In the genomic region with DNA sequence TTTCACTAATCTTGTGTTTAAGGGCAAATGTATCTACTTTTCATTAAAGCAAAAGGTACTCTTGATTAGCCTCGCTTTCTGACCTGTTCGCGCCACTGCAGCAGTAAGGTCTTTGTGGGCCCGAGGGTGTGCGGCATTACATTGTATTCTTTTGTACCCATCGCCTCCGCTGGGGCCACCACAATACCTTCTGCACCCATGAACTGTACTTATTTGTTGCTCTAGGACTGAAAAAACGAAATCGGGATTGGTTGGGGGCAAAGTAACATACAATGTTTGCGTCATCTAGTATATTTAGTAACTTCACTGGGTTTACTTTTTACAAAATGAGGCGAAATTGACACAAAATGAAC, we compare ENCODE assay signal across 8 mouse cellular contexts. TPM values are rescaled to one million over a fixed set of nuclear protein-coding genes. Genes with fewer than 3 reads are reported as not detected.
DNase-seq lines count a peak whose midpoint lies in the region; ATAC-seq and TF ChIP-seq lines count a peak whose summit lies in the region.

No protein-coding gene starts in this region.

- WGBS in embryonic facial prominence, embryonic 11.5 days = 6% methylated on average over 11 of the region's 11 CpGs
- WGBS in intestine, embryonic 14.5 days = 5% methylated on average over 11 of the region's 11 CpGs

- no peaks in the 10 kb centered on the region for H3K79me2 ChIP-seq in CH12.LX (replicated peaks; ENCODE audit: control insufficient read depth, extremely low read depth, insufficient read depth, poor library complexity, severe bottlenecking)

- TF ChIP-seq EP300 in CH12.LX (IDR thresholded peaks at IDR 0.05; ENCODE audit: low read length) = no peak

- in situ Hi-C loops in CH12.LX (cut with MboI; ENCODE audit: low pct_ligation_motif_present, low pct_unique_long_range_greater_than_20kb, low sequenced_read_pairs) = no loop called here

- no peak overlapping the region for H3K27ac ChIP-seq in CH12.LX (ENCODE audit: insufficient read depth, low read depth)
- H3K27ac ChIP-seq in embryonic facial prominence, embryonic 11.5 days (replicated peaks; ENCODE audit: low read depth, low read length) = peak overlapping the region; percentile 98
- H3K27ac ChIP-seq in intestine, embryonic 14.5 days (ENCODE audit: low read depth) = peak overlapping the region; percentile 100

- peaks cover 0 to 6% of the 10 kb centered on the region in 2 experiments for H3K36me3 ChIP-seq in CH12.LX (replicated peaks in 1 of 2; ENCODE audit: control insufficient read depth in 1 of 2, insufficient read depth in 1 of 2, low read length in 1 of 2)
- H3K36me3 ChIP-seq in embryonic facial prominence, embryonic 11.5 days (replicated peaks; ENCODE audit: control insufficient read depth, insufficient read depth, low read depth, low read length) = no peaks in the 10 kb centered on the region
- no peaks in the 10 kb centered on the region for H3K36me3 ChIP-seq in intestine, embryonic 14.5 days (ENCODE audit: control insufficient read depth, insufficient read depth, low read length)

- H3K4me3 ChIP-seq in CH12.LX (replicated peaks in 1 of 3; ENCODE audit: low read depth in 2 of 3, low read length in 2 of 3, poor library complexity in 1 of 3) = peak overlapping the region; percentile 79 to 86 (median 82)
- peak overlapping the region; percentile 83 for H3K4me3 ChIP-seq in embryonic facial prominence, embryonic 11.5 days (ENCODE audit: low read depth, low read length)
- H3K4me3 ChIP-seq in intestine, embryonic 14.5 days (ENCODE audit: low read depth, low read length) = peak overlapping the region; percentile 79

- peak overlapping the region; percentile 75 for H3K9ac ChIP-seq in CH12.LX (ENCODE audit: insufficient read depth, low read depth)
- H3K9ac ChIP-seq in embryonic facial prominence, embryonic 11.5 days (replicated peaks; ENCODE audit: low read length) = peak overlapping the region; percentile 98
- peak overlapping the region; percentile 96 for H3K9ac ChIP-seq in intestine, embryonic 14.5 days (ENCODE audit: low read length)

- peak; percentile 35 to 74 for DNase-seq in adrenal gland, adult (ENCODE audit: inconsistent age in 2 of 2, low spot score in 1 of 2)
- no peak for DNase-seq in adrenal gland, adult 18-20 months (ENCODE audit: low spot score in 2 of 2)
- DNase-seq in CH12.LX (ENCODE audit: extremely low read depth) = no peak
- DNase-seq in embryonic facial prominence, embryonic 11.5 days (ENCODE audit: low spot score) = peak; percentile 59
- peak; percentile 69 for DNase-seq in intestine, embryonic 14.5 days (ENCODE audit: low spot score)
- peak; percentile 19 for DNase-seq in lung, postnatal 10 days
- DNase-seq in spleen, postnatal 10 days (ENCODE audit: low spot score in 2 of 2) = peak; percentile 41 to 51
- DNase-seq in left cerebral cortex, adult 8-10 months (ENCODE audit: low spot score in 2 of 2) = no peak

- no peak for TF ChIP-seq RAD21 in CH12.LX (IDR thresholded peaks at IDR 0.05; ENCODE audit: low read depth, low read length)

- H3K9me3 ChIP-seq in CH12.LX (replicated peaks; ENCODE audit: low read length) = no peaks in the 10 kb centered on the region
- no peaks in the 10 kb centered on the region for H3K9me3 ChIP-seq in embryonic facial prominence, embryonic 11.5 days (replicated peaks; ENCODE audit: control insufficient read depth, low read length)
- no peaks in the 10 kb centered on the region for H3K9me3 ChIP-seq in intestine, embryonic 14.5 days (ENCODE audit: control insufficient read depth, low read length)

- peaks cover under 1 to 34% of the 10 kb centered on the region in 2 experiments; a peak in 2 of 4 replicates for H3K4me1 ChIP-seq in CH12.LX (ENCODE audit: control insufficient read depth in 1 of 2, insufficient read depth in 2 of 2)
- H3K4me1 ChIP-seq in embryonic facial prominence, embryonic 11.5 days (ENCODE audit: control insufficient read depth, insufficient read depth, low read length) = no peaks in the 10 kb centered on the region; the same call in 1 of the 2 replicates
- peaks cover 11% of the 10 kb centered on the region for H3K4me1 ChIP-seq in intestine, embryonic 14.5 days (replicated peaks; ENCODE audit: control insufficient read depth, insufficient read depth, low read length)

- TF ChIP-seq POLR2A in CH12.LX (IDR thresholded peaks at IDR 0.05; ENCODE audit: low read depth, low read length) = no peak

- no peak for ATAC-seq in embryonic facial prominence, embryonic 11.5 days (replicated peaks; ENCODE audit: insufficient number of reproducible peaks, low FRiP score, low TSS enrichment, low read depth)
- no peak for ATAC-seq in intestine, embryonic 14.5 days (replicated peaks; ENCODE audit: low FRiP score, low TSS enrichment, low read depth)

- dilution Hi-C loops in CH12.LX (cut with MboI; ENCODE audit: extremely low pct_ligation_motif_present, extremely low pct_unique_long_range_greater_than_20kb, low sequenced_read_pairs) = no loop called here

- TF ChIP-seq CTCF in CH12.LX (conservative IDR thresholded peaks at IDR 0.05 in 1 of 2, IDR thresholded peaks at IDR 0.05 in 1 of 2; ENCODE audit: low read depth in 2 of 2, low read length in 2 of 2) = no peak

- H3K27me3 ChIP-seq in CH12.LX (replicated peaks) = no peaks in the 10 kb centered on the region
- no peaks in the 10 kb centered on the region for H3K27me3 ChIP-seq in embryonic facial prominence, embryonic 11.5 days (ENCODE audit: control insufficient read depth, insufficient read depth, low read length)
- H3K27me3 ChIP-seq in intestine, embryonic 14.5 days (replicated peaks; ENCODE audit: control insufficient read depth, insufficient read depth, low read length) = no peaks in the 10 kb centered on the region

- H3K4me2 ChIP-seq in CH12.LX (ENCODE audit: insufficient read depth, low read depth, poor library complexity, severe bottlenecking) = peak overlapping the region; percentile 94
- H3K4me2 ChIP-seq in embryonic facial prominence, embryonic 11.5 days (ENCODE audit: low read depth, low read length) = peak overlapping the region; percentile 76
- H3K4me2 ChIP-seq in intestine, embryonic 14.5 days (ENCODE audit: low read length) = peak overlapping the region; percentile 85

TF ChIP-seq in CH12.LX, 34 proteins besides CTCF, POLR2A, EP300 and RAD21:
- TF ChIP-seq MAX (IDR thresholded peaks at IDR 0.05; ENCODE audit: low read length) (no peak), ZC3H11A (IDR thresholded peaks at IDR 0.05; ENCODE audit: low read depth, low read length) (no peak), MAZ (IDR thresholded peaks at IDR 0.05; ENCODE audit: low read depth, low read length) (0 out of 2 replicates have a peak, but pooled peaks have one; percentile 49), MYC (IDR thresholded peaks at IDR 0.05; ENCODE audit: low read depth, low read length) (0 out of 2 replicates have a peak, but pooled peaks have one; percentile 29), CHD1 (IDR thresholded peaks at IDR 0.05; ENCODE audit: low read depth, low read length) (peak; percentile 53; the same call in 1 of the 2 replicates), RCOR1 (conservative IDR thresholded peaks at IDR 0.05; ENCODE audit: low read depth, low read length) (no peak), IRF4 (IDR thresholded peaks at IDR 0.05; ENCODE audit: low read depth, low read length) (no peak), ZKSCAN1 (IDR thresholded peaks at IDR 0.05; ENCODE audit: borderline replicate concordance, low read depth, low read length) (no peak), JUND (conservative IDR thresholded peaks at IDR 0.05; ENCODE audit: low read depth, low read length) (no peak; the same call in 1 of the 2 replicates), E2F4 (IDR thresholded peaks at IDR 0.05; ENCODE audit: insufficient replicate concordance, low read depth, low read length) (no peak), ETS1 (conservative IDR thresholded peaks at IDR 0.05; ENCODE audit: low read depth, low read length) (no peak), ZNF384 (IDR thresholded peaks at IDR 0.05; ENCODE audit: low read depth, low read length) (no peak), HCFC1 (IDR thresholded peaks at IDR 0.05; ENCODE audit: low read depth, low read length) (no peak), POLR2AphosphoS2 (IDR thresholded peaks at IDR 0.05; ENCODE audit: low read depth, low read length) (no peak), ZMIZ1 (IDR thresholded peaks at IDR 0.05; ENCODE audit: low read depth, low read length) (no peak), CHD2 (IDR thresholded peaks at IDR 0.05; ENCODE audit: low read length) (0 out of 2 replicates have a peak, but pooled peaks have one; percentile 20), SIN3A (IDR thresholded peaks at IDR 0.05; ENCODE audit: low read length) (no peak)

RNA-seq across cellular contexts. Expression of a gene that starts 1.3 kb away (rescaled TPM):
- 1 to 10 TPM; 7.5 to 9.2 TPM for total RNA-seq in adrenal gland, adult 18-20 months (2021)
- total RNA-seq in CH12.LX (2012; rRNA removed) (4.5 TPM in 2 replicates), CH12.LX (2014; rRNA removed) (3.9 and 4.7 TPM in 2 replicates)
- 5.2 and 6.7 TPM in 2 replicates for polyA plus RNA-seq in CH12.LX (2012; ENCODE audit: insufficient read length, low read depth)
- polyA plus RNA-seq in embryonic facial prominence, embryonic 11.5 days (2014; fragmentation: Nextera tagmentation; extraction: Ambion mirVana) = 5.6 and 6.5 TPM in 2 replicates
- 6.0 and 6.4 TPM in 2 replicates for polyA plus RNA-seq in intestine, embryonic 14.5 days (2014; fragmentation: Nextera tagmentation; extraction: Ambion mirVana)
- total RNA-seq in left cerebral cortex, adult 8-10 months (2022) = 10 to 100 TPM; 16.5 to 20.0 (median 17.2) TPM

Comparison
In these comparisons a context has a peak if more than half of its experiments do, and no peak if none do; other contexts are left out.
1. DNase-seq: peak in adrenal gland, adult (2 of 2), embryonic facial prominence, embryonic 11.5 days (single experiment), intestine, embryonic 14.5 days (single experiment), lung, postnatal 10 days (single experiment) and spleen, postnatal 10 days (2 of 2); none in adrenal gland, adult 18-20 months (0 of 2), CH12.LX (single experiment) and left cerebral cortex, adult 8-10 months (0 of 2).
2. Peak in every context shown above with its lines, with median percentiles within 50 percentile points of each other: H3K4me2 ChIP-seq, H3K4me3 ChIP-seq and H3K9ac ChIP-seq.